ENCODE assay signal across 9 mouse cellular contexts in the genomic region with DNA sequence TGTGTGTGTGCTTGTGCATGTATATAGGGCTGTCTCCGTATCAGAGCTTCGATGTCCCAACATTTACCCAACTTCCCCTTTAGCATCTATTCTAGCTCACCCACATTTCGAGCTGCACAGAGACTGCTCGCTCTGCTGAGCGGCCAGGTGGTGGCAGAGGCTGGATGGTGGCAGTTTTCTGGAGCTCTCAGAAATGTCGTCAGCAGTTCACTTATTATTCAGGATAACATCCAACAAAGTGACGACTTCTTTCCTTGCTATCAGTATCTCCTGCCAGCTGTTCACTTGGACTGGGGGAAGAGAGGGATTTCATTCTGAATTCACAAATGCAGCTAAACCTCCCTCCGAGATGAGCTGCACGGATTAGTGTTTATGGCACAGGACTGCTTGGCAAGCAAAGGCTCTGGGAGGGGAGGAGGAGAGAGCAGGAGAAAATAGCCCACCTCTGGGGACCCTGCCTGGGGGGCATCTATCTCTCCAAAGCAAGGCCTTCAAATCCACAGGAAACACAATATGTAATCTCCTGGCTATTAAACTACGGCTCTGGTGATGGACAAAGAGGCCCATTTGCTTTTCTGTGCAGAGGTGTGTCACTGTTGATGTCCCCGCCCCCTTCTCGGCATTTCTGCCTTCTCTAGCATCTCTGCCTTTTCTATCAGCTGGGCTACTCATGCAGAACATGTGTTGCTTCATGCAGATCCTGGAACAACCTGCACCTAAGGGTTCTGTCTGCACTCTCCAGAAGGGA.
DNase-seq lines count a peak whose midpoint lies in the region; ATAC-seq lines count a peak whose summit lies in the region.
"Had no signal": no experiment of that assay in that cellular context is flagged by ENCODE, and none has a peak within 500 bp of the region (broad histone marks: within the 10 kb centered on the region; RNA-seq: fewer than 3 reads in every experiment).

No protein-coding gene starts in this region.

- H3K27ac ChIP-seq in forebrain, embryonic 13.5 days, result peak overlapping the region; percentile 82
- peak overlapping the region; percentile 74 for H3K27ac ChIP-seq in midbrain, embryonic 15.5 days

- H3K36me3 ChIP-seq in forebrain, embryonic 13.5 days (ENCODE audit: poor library complexity, severe bottlenecking), result no peaks in the 10 kb centered on the region
- H3K36me3 ChIP-seq in midbrain, embryonic 15.5 days (replicated peaks), result no peaks in the 10 kb centered on the region

- WGBS in forebrain, embryonic 13.5 days, result 8% methylated on average over 12 of the region's 12 CpGs
- 10% methylated on average over 12 of the region's 12 CpGs for WGBS in midbrain, embryonic 15.5 days

- no peaks in the 10 kb centered on the region; the same call in 1 of the 2 replicates for H3K9me3 ChIP-seq in forebrain, embryonic 13.5 days (replicated peaks)
- no peaks in the 10 kb centered on the region for H3K9me3 ChIP-seq in midbrain, embryonic 15.5 days

- peak overlapping the region; percentile 45 for H3K4me2 ChIP-seq in forebrain, embryonic 13.5 days
- peak overlapping the region; percentile 20 for H3K4me2 ChIP-seq in midbrain, embryonic 15.5 days

- peak; percentile 60 for DNase-seq in brain, embryonic 18.5 days (ENCODE audit: low read depth, low spot score)
- DNase-seq in layer of hippocampus, adult 8-10 months (ENCODE audit: low spot score in 2 of 2), result peak; percentile 59 to 79
- DNase-seq in adrenal gland, postnatal 25 days, result no peak
- DNase-seq in adrenal gland, postnatal 14 days, result no peak
- no peak for DNase-seq in adrenal gland, postnatal 36 days
- DNase-seq: kidney, adult 8-10 months had no signal

- 0 out of 2 replicates have a peak overlapping the region, but pooled peaks have one; percentile 45 for H3K9ac ChIP-seq in forebrain, embryonic 13.5 days
- no peak overlapping the region for H3K9ac ChIP-seq in midbrain, embryonic 15.5 days

- peaks cover 16% of the 10 kb centered on the region for H3K27me3 ChIP-seq in forebrain, embryonic 13.5 days
- no peaks in the 10 kb centered on the region for H3K27me3 ChIP-seq in midbrain, embryonic 15.5 days (replicated peaks)

- H3K4me1 ChIP-seq in forebrain, embryonic 13.5 days, result peaks cover 42% of the 10 kb centered on the region
- peaks cover 28% of the 10 kb centered on the region for H3K4me1 ChIP-seq in midbrain, embryonic 15.5 days

- peak; percentile 65 for ATAC-seq in forebrain, embryonic 13.5 days
- ATAC-seq in midbrain, embryonic 15.5 days (replicated peaks), result peak; percentile 77
- ATAC-seq in erythroblast, adult 5-6 weeks (replicated peaks; ENCODE audit: low FRiP score, poor library complexity, severe bottlenecking), result no peak

- H3K4me3 ChIP-seq in forebrain, embryonic 13.5 days, result no peak overlapping the region
- no peak overlapping the region for H3K4me3 ChIP-seq in midbrain, embryonic 15.5 days

Comparison
In these comparisons a context has a peak if more than half of its experiments do, and no peak if none do; other contexts are left out.
1. DNase-seq: peak in brain, embryonic 18.5 days (single experiment) and layer of hippocampus, adult 8-10 months (2 of 2); none in adrenal gland, postnatal 25 days (single experiment), adrenal gland, postnatal 14 days (single experiment) and adrenal gland, postnatal 36 days (0 of 2).